Mouse (Mus musculus) CD4-positive, CD25-positive, alpha-beta regulatory T cell, adult 2 months (primary cell): ENCODE data around the gene Sp3.
"Not testable (repeated sequence)": the region's sequence is repeated elsewhere in the genome, so short reads cannot be mapped to it uniquely, and the experiment has no call there.

ENCODE experiments used
- DNase-seq: peaks from one replicate; pipeline ENCODE4 v3.0.0-alpha.2; 2012; ENCODE audit warnings: low read depth, low spot score

Gene Sp3

GRCm38 (mm10) chr2:72980337-72981074, at the start of gene Sp3:
Gene Sp3 (minus strand): TSS chr2:72980446.
- peak; percentile 98 for DNase-seq

GRCm38 (mm10) chr2:73029846-73030245, 49.6 kb upstream of the Sp3 start:
- no peak for DNase-seq

- DNase-seq, result no peak
Measured at GRCm38 (mm10) chr2:73028019-73028418, 47.8 kb upstream of the Sp3 start.

GRCm38 (mm10) chr2:73027126-73027525, 46.9 kb upstream of the Sp3 start:
- DNase-seq, result no peak

- peak; percentile 12 for DNase-seq
Measured at GRCm38 (mm10) chr2:73023803-73024202, 43.6 kb upstream of the Sp3 start.

- no peak for DNase-seq
Measured at GRCm38 (mm10) chr2:73021046-73021445, 40.8 kb upstream of the Sp3 start.

GRCm38 (mm10) chr2:73019371-73020146, 39.3 kb upstream of the Sp3 start:
- DNase-seq, result no peak

- DNase-seq, result not testable (repeated sequence)
Measured at GRCm38 (mm10) chr2:73014063-73014462, 33.8 kb upstream of the Sp3 start.

GRCm38 (mm10) chr2:73012636-73013035, 32.4 kb upstream of the Sp3 start:
- peak; percentile 47 for DNase-seq

- no peak for DNase-seq
Measured at GRCm38 (mm10) chr2:73007472-73007871, 27.2 kb upstream of the Sp3 start.

- no peak for DNase-seq
Measured at GRCm38 (mm10) chr2:73005611-73006515, 25.6 kb upstream of the Sp3 start.

GRCm38 (mm10) chr2:73003751-73004717, 23.8 kb upstream of the Sp3 start:
- DNase-seq, result peak; percentile 49

GRCm38 (mm10) chr2:73003049-73003448, 22.8 kb upstream of the Sp3 start:
- DNase-seq, result peak; percentile 79

- DNase-seq, result peak; percentile 41
Measured at GRCm38 (mm10) chr2:73002451-73002850, 22.2 kb upstream of the Sp3 start.

- DNase-seq, result no peak
Measured at GRCm38 (mm10) chr2:73001994-73002393, 21.7 kb upstream of the Sp3 start.

- DNase-seq, result no peak
Measured at GRCm38 (mm10) chr2:73000194-73000593, 19.9 kb upstream of the Sp3 start.

- DNase-seq, result no peak
Measured at GRCm38 (mm10) chr2:72997586-72997985, 17.3 kb upstream of the Sp3 start.

GRCm38 (mm10) chr2:72996808-72997378, 16.6 kb upstream of the Sp3 start:
- DNase-seq, result peak; percentile 91

- DNase-seq, result peak; percentile 70
Measured at GRCm38 (mm10) chr2:72995346-72996097, 15.3 kb upstream of the Sp3 start.

GRCm38 (mm10) chr2:72994165-72994564, 13.9 kb upstream of the Sp3 start:
- no peak for DNase-seq
